In the genomic region with DNA sequence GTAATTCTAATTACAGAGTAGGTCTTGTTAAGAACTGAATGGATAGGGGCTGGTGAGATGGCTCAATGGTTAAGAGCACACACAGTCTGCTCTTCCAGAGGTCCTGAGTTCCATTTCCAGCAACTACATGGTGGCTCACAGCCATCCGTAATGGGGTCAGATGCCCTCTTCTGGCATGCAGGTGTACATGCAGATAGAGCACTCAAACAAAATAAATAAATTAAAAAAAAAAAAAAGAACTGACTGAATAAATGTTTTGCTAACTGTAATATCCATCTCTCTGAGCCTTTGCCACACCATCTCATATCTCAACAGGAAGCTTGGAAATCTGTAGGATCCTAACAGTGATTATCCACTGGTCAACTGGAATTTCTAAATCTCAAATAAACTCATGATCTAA, we compare ENCODE assay signal across 16 mouse cellular contexts. TPM values are rescaled to one million over a fixed set of nuclear protein-coding genes. Genes with fewer than 3 reads are reported as not detected.
A peak's percentile ranks its signal among the peaks of the same experiment; 100 is the strongest.
DNase-seq lines count a peak whose midpoint lies in the region; ATAC-seq and TF ChIP-seq lines count a peak whose summit lies in the region.
"Had no signal": no experiment of that assay in that cellular context is flagged by ENCODE, and none has a peak within 500 bp of the region (broad histone marks: within the 10 kb centered on the region; RNA-seq: fewer than 3 reads in every experiment).

No protein-coding gene starts in this region.

- ATAC-seq in forebrain, postnatal 0 days, result no peak
- no peak for ATAC-seq in forebrain, embryonic 12.5 days (ENCODE audit: low FRiP score)

- no peak overlapping the region for H3K27ac ChIP-seq in forebrain, postnatal 0 days (ENCODE audit: low read depth, low read length)
- no peak overlapping the region for H3K27ac ChIP-seq in forebrain, embryonic 12.5 days
- H3K27ac ChIP-seq in layer of hippocampus, adult 2 months, result 0 out of 2 replicates have a peak overlapping the region, but pooled peaks have one; percentile 32
- H3K27ac ChIP-seq: hindbrain, embryonic 15.5 days; limb, embryonic 13.5 days; macrophage had no signal

- no peaks in the 10 kb centered on the region for H3K9me3 ChIP-seq in forebrain, postnatal 0 days (ENCODE audit: low read length)
- H3K9me3 ChIP-seq in forebrain, embryonic 12.5 days, result no peaks in the 10 kb centered on the region
- H3K9me3 ChIP-seq: hindbrain, embryonic 15.5 days; limb, embryonic 13.5 days had no signal

- H3K36me3 ChIP-seq in forebrain, postnatal 0 days (ENCODE audit: insufficient read depth), result peaks cover 75% of the 10 kb centered on the region
- H3K36me3 ChIP-seq in forebrain, embryonic 12.5 days (replicated peaks), result peaks cover 67% of the 10 kb centered on the region

- no peak overlapping the region for H3K9ac ChIP-seq in forebrain, postnatal 0 days
- H3K9ac ChIP-seq in forebrain, embryonic 12.5 days, result no peak overlapping the region
- H3K9ac ChIP-seq: hindbrain, embryonic 15.5 days; limb, embryonic 13.5 days had no signal

- H3K4me3 ChIP-seq in forebrain, postnatal 0 days (ENCODE audit: low read depth, low read length), result no peak overlapping the region
- no peak overlapping the region for H3K4me3 ChIP-seq in forebrain, embryonic 12.5 days (replicated peaks)
- no peak overlapping the region for H3K4me3 ChIP-seq in layer of hippocampus, adult 2 months
- H3K4me3 ChIP-seq: hindbrain, embryonic 15.5 days; limb, embryonic 13.5 days had no signal

- no peak for DNase-seq in forebrain, postnatal 0 days
- no peak for DNase-seq in layer of hippocampus, adult 2 months (ENCODE audit: low spot score in 2 of 2)
- no peak for DNase-seq in layer of hippocampus, adult 18-20 months (ENCODE audit: low spot score in 2 of 2)
- peak; percentile 41 for DNase-seq in 416B (ENCODE audit: low read depth)
- peak; percentile 44 for DNase-seq in ZHBTc4 (ENCODE audit: low read depth, low spot score)
- DNase-seq in adrenal gland, adult 8-10 months, result no peak
- no peak for DNase-seq in adrenal gland, postnatal 25 days
- DNase-seq: cerebellum, adult 9-11 months; kidney, postnatal 10 days; right cerebral cortex, adult 18-20 months; thymus, adult 2 months had no signal

- peak; percentile 24; the same call in 1 of the 2 replicates for TF ChIP-seq CTCF in forebrain, postnatal 0 days (IDR thresholded peaks at IDR 0.05; ENCODE audit: low read depth)
- peak; percentile 62 for TF ChIP-seq CTCF in layer of hippocampus, adult 2 months (conservative IDR thresholded peaks at IDR 0.05)

- no peaks in the 10 kb centered on the region for H3K27me3 ChIP-seq in forebrain, postnatal 0 days (ENCODE audit: insufficient read depth, low read length)
- no peaks in the 10 kb centered on the region for H3K27me3 ChIP-seq in forebrain, embryonic 12.5 days
- H3K27me3 ChIP-seq: hindbrain, embryonic 15.5 days; limb, embryonic 13.5 days had no signal

- WGBS in forebrain, postnatal 0 days, result 49% methylated on average over 1 of the region's 1 CpGs
- 46% methylated on average over 1 of the region's 1 CpGs for WGBS in forebrain, embryonic 12.5 days

- no peaks in the 10 kb centered on the region for H3K4me1 ChIP-seq in forebrain, postnatal 0 days (ENCODE audit: insufficient read depth)
- no peaks in the 10 kb centered on the region for H3K4me1 ChIP-seq in forebrain, embryonic 12.5 days
- H3K4me1 ChIP-seq: hindbrain, embryonic 15.5 days; limb, embryonic 13.5 days had no signal

- no peak overlapping the region for H3K4me2 ChIP-seq in forebrain, postnatal 0 days (ENCODE audit: low read depth)
- no peak overlapping the region for H3K4me2 ChIP-seq in forebrain, embryonic 12.5 days
- H3K4me2 ChIP-seq: heart, embryonic 11.5 days; hindbrain, embryonic 15.5 days; limb, embryonic 13.5 days had no signal

RNA-seq across cellular contexts. Expression of gene Sec31a, which starts 45.1 kb away (rescaled TPM):
- total RNA-seq in forebrain, postnatal 0 days (2014; rRNA removed), result 123 and 160 TPM in 2 replicates
- polyA plus RNA-seq in forebrain, postnatal 0 days (2015; fragmentation: Nextera tagmentation; extraction: Ambion mirVana), result 77.5 and 78.6 TPM in 2 replicates
- polyA plus RNA-seq in forebrain, embryonic 12.5 days (2016; fragmentation: Nextera tagmentation; extraction: Ambion mirVana), result 96.3 and 108 TPM in 2 replicates
- 100 to 1,000 TPM; 103 to 106 TPM for total RNA-seq in layer of hippocampus, adult 2 months (2021)
- total RNA-seq in layer of hippocampus, adult 18-20 months (2021), result 100 to 1,000 TPM; 105 to 107 TPM
- 100 to 1,000 TPM; 160 to 183 (median 173) TPM for total RNA-seq in adrenal gland, adult 8-10 months (2022)
- 156 and 198 TPM in 2 replicates for total RNA-seq in adrenal gland, postnatal 25 days (2021)

Comparison
In these comparisons a context has a peak if more than half of its experiments do, and no peak if none do; other contexts are left out.
1. DNase-seq: peak in 416B (single experiment) and ZHBTc4 (single experiment); none in forebrain, postnatal 0 days (single experiment), layer of hippocampus, adult 2 months (0 of 2), layer of hippocampus, adult 18-20 months (0 of 2), adrenal gland, adult 8-10 months (single experiment) and adrenal gland, postnatal 25 days (single experiment).